ENCODE assay signal across 1 mouse cellular context in genomic region chr9:57643856-57644180, GRCm38 (mm10).
TF ChIP-seq lines count a peak whose summit lies in the region.

No protein-coding gene starts in this region.

TF ChIP-seq in MEL, 35 proteins besides CTCF, POLR2A, EP300 and RAD21 (continued from another document):
- TF ChIP-seq POLR2AphosphoS2 (IDR thresholded peaks at IDR 0.05; ENCODE audit: low read length) (peak; percentile 66; the same call in 1 of the 2 replicates), USF1 (IDR thresholded peaks at IDR 0.05; ENCODE audit: low read depth, low read length) (peak; percentile 83), MXI1 (IDR thresholded peaks at IDR 0.05; ENCODE audit: low read depth, low read length) (peak; percentile 99), SIN3A (IDR thresholded peaks at IDR 0.05; ENCODE audit: low read length) (peak; percentile 92), ZNF384 (IDR thresholded peaks at IDR 0.05; ENCODE audit: low read depth, low read length) (no peak), CHD2 (IDR thresholded peaks at IDR 0.05; ENCODE audit: low read length) (no peak), TBP (IDR thresholded peaks at IDR 0.05; ENCODE audit: low read depth, low read length) (peak; percentile 89), POLR2AphosphoS5 (IDR thresholded peaks at IDR 0.05; ENCODE audit: borderline replicate concordance, low read depth, low read length) (0 out of 2 replicates have a peak, but pooled peaks have one; percentile 24), ZMIZ1 (IDR thresholded peaks at IDR 0.05; ENCODE audit: low read depth, low read length) (0 out of 2 replicates have a peak, but pooled peaks have one; percentile 11)
